Mouse (Mus musculus): ENCODE data around the gene Tfap2d. TPM values are rescaled to one million over a fixed set of nuclear protein-coding genes. Genes with fewer than 3 reads are reported as not detected.

Tfap2d gene
- polyA plus RNA-seq, 1 experiment from 2014 or later: not detected

Other genes starting within 250 kb of the Tfap2d start
- gene Tfap2b, start 105.9 kb downstream of the Tfap2d start, polyA plus RNA-seq (2015; fragmentation: Nextera tagmentation; extraction: Ambion mirVana): 0.08 and 0.11 TPM in 2 replicates